Mouse (Mus musculus): ENCODE measurements around the gene Zfp831.

DNA sequence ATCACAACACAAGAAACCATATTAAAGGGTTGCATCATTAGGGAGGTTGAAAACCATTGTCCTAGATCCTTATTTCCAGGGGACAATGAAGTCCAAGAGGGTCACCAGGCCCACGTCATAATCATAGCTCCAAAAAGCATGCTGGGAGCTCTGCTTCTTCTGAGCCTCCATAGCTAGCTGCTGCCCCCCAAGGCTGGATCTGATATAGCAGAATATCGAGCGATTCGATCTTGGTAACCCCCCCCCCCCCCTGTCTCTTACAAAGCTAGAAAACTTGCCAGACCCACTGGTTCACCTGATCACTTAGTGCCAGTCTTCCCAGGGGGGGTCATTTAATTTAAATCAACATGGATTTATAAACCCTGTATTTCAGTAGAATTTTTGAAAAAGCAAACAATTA is 65.3 kb downstream of the Zfp831 start:
- TF ChIP-seq CTCF (IDR thresholded peaks at IDR 0.05; ENCODE audit: control insufficient read depth, insufficient read depth, insufficient replicate concordance, low read depth, low read length), result no peak
- no peak for TF ChIP-seq POLR2A (IDR thresholded peaks at IDR 0.05; ENCODE audit: control insufficient read depth, low read depth, low read length)
